Mouse (Mus musculus) E14TG2a.4 (cell line): ENCODE data around the gene Slc40a1.

Source experiments
- CTCF ChIP-seq: conservative IDR thresholded peaks from 2 replicates; pipeline ENCODE4 v1.5.1; 2014; ENCODE audit warnings: low read length
- POU5F1 ChIP-seq: IDR thresholded peaks from 2 replicates; pipeline ENCODE4 v1.6.1; 2014; ENCODE audit warnings: low read length, borderline replicate concordance

DNA sequence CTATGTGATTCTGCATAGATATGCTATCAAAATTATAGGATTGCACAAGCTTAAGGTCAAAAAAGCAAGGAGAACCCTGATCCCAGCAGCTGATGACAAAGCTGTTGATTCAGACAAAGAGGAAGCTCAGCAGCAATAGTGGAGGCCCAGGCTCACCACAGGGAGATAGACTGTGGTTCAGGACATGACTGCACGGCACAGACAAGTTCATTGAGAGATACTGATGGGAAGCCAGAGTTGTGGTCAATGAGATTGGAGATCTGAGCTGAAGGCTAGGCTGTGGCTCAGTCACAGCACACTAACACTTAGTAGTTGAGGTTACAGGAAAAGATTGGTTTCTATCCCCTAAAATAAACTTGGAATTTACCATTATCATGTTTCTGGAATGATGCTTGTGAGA, 21.5 kb upstream of the Slc40a1 start:
- TF ChIP-seq CTCF (no peak), POU5F1 (no peak)
